Mouse (Mus musculus): Measurements from ENCODE around the gene Gm13275.
"Not testable (repeated sequence)": the region's sequence is repeated elsewhere in the genome, so short reads cannot be mapped to it uniquely, and the experiment has no call there.

- not testable (repeated sequence) for TF ChIP-seq POLR2AphosphoS5 (IDR thresholded peaks at IDR 0.05; ENCODE audit: borderline replicate concordance, low read depth, low read length); POLR2A (IDR thresholded peaks at IDR 0.05; ENCODE audit: control insufficient read depth in 1 of 2, insufficient read depth in 1 of 2, low read depth in 1 of 2, low read length in 2 of 2, poor library complexity in 1 of 2); TAL1 (IDR thresholded peaks at IDR 0.05; ENCODE audit: low read length); CHD2 (IDR thresholded peaks at IDR 0.05; ENCODE audit: low read length); CTCF (IDR thresholded peaks at IDR 0.05 in 2 of 3, conservative IDR thresholded peaks at IDR 0.05 in 1 of 3; ENCODE audit: control insufficient read depth in 1 of 3, insufficient read depth in 1 of 3, low read depth in 2 of 3, low read length in 3 of 3, poor library complexity in 1 of 3, severe bottlenecking in 1 of 3)
These were observed 10.9 kb downstream of the Gm13275 start, which contains the start of gene Gm13288 for GRCm38 (mm10) chr4:88805231-88805630.

Data from MEL (cell line).